Mouse (Mus musculus): ENCODE measurements around the gene Ric3.

The Ric3 gene

GRCm38 (mm10) chr7:108996156-108996555 lies 87.0 kb downstream of the Ric3 start:
- DNase-seq = no peak

- DNase-seq = no peak
Measured at GRCm38 (mm10) chr7:108993881-108994291, 89.2 kb downstream of the Ric3 start.

- DNase-seq = no peak
Measured at GRCm38 (mm10) chr7:108993230-108993629, 89.9 kb downstream of the Ric3 start.

DNA sequence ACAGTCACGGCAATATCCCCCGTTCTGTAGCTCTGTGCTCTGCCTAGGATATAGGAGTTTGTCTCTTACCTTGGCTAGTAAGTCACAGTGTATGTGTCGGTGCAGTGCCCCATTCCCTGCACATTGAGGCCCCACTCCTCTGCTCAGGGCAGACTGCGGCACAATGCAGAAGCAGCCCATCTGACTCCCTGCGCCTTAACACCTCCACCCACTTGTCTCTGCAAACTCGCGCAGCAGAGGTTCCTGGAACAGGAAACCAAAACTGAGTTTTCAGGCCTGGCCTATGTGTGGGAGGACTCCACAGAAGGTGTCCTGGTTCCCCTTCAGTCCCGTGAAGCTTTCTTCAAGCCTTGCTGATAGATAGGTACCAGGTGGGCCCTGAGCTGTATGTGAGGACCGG lies 91.9 kb downstream of the Ric3 start:
- DNase-seq = no peak

- no peak for DNase-seq
Measured at GRCm38 (mm10) chr7:108985934-108986708, 97.0 kb downstream of the Ric3 start.

All from cerebellum, adult 9-11 months (tissue).